Mouse (Mus musculus): ENCODE data around the gene Gabrd.
A peak's percentile ranks its signal among the peaks of the same experiment; 100 is the strongest.

DNA sequence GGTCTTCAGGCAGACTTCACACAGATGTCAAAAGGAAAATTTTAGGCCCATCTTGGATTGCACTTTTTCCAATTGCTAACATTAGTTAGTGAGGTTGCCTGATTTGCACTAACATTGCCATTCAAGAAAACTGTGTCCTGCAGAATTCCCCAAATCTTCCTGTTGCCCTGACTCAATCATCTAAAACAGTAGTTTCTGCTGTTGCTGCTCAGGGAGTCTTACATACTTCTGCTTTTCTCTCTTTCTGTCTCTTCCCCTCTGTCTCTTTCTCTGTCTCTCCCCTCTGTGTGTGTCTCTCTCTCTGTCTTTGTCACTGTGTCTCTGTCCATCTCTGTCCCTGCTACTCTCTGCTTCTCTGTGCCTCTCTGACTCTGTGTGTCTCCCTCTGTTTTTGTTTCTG, 30.5 kb upstream of the Gabrd start:
- no peak for TF ChIP-seq MXI1 (IDR thresholded peaks at IDR 0.05; ENCODE audit: low read depth, low read length)
- no peak for TF ChIP-seq CTCF (conservative IDR thresholded peaks at IDR 0.05 in 1 of 2, IDR thresholded peaks at IDR 0.05 in 1 of 2; ENCODE audit: low read depth in 2 of 2, low read length in 2 of 2)
- TF ChIP-seq CHD2 (IDR thresholded peaks at IDR 0.05; ENCODE audit: low read length) = no peak
- TF ChIP-seq POLR2A (IDR thresholded peaks at IDR 0.05; ENCODE audit: low read depth, low read length) = no peak
- TF ChIP-seq MAX (IDR thresholded peaks at IDR 0.05; ENCODE audit: low read length) = no peak
- TF ChIP-seq GABPA (IDR thresholded peaks at IDR 0.05; ENCODE audit: insufficient replicate concordance, low read depth, low read length) = no peak
- TF ChIP-seq NRF1 (IDR thresholded peaks at IDR 0.05; ENCODE audit: low read depth, low read length) = no peak
- TF ChIP-seq MYC (IDR thresholded peaks at IDR 0.05; ENCODE audit: low read depth, low read length) = no peak
- TF ChIP-seq SIN3A (IDR thresholded peaks at IDR 0.05; ENCODE audit: low read length) = no peak
- TF ChIP-seq EP300 (IDR thresholded peaks at IDR 0.05; ENCODE audit: low read length) = peak; percentile 56
- no peak for TF ChIP-seq TCF12 (IDR thresholded peaks at IDR 0.05; ENCODE audit: low read depth, low read length)
- no peak for TF ChIP-seq UBTF (IDR thresholded peaks at IDR 0.05; ENCODE audit: low read depth, low read length)
- no peak for TF ChIP-seq USF2 (conservative IDR thresholded peaks at IDR 0.05; ENCODE audit: low read depth, low read length)

Data from CH12.LX (cell line).